Mouse (Mus musculus) layer of hippocampus, adult 9-10 months (tissue): Measurements from ENCODE around the gene Cwc25.
"Not testable (repeated sequence)": the region's sequence is repeated elsewhere in the genome, so short reads cannot be mapped to it uniquely, and the experiment has no call there.

Experiments used
- DNase-seq: peaks from one replicate; pipeline ENCODE4 v3.0.0; 2022; ENCODE audit warnings: low spot score

Gene Cwc25

DNA sequence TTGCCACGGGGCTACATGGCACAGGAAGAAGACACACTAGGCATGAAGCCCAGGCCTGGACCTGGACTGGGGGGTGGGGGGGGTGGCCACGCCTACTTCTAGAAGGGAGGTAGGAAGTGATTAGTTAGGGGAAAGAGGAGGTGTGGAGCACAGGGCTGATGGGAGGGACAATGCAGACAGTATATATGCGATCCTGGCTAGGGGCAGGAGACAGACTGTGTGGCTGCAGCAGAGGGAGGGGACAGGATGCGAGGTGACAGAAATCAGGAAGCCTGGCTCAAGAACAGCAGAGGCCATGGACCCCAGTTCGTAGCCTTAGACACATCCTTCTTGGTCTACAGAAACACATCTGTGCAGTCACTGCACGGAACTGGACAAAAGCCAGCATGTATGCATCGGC is 42.6 kb downstream of the Cwc25 start:
- no peak for DNase-seq

DNA sequence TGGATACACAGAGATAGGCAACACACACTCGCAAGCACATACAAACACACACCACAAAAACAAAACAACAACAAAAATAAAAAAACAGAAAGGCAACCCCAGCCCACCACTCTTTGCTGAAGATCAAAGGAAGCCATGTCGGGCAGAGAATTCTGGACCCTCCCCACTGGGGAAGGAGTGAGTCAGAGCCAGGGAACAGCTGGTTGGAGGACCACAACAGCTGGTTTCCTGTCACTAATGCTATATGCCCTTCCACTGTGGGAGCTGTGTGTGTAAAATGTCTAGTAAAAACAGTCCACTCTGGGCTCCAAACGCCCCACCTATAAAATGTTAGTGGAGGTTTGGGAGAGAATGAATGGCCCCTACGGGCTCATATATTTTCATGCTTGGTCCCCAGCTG is 45.0 kb downstream of the Cwc25 start:
- no peak for DNase-seq

DNA sequence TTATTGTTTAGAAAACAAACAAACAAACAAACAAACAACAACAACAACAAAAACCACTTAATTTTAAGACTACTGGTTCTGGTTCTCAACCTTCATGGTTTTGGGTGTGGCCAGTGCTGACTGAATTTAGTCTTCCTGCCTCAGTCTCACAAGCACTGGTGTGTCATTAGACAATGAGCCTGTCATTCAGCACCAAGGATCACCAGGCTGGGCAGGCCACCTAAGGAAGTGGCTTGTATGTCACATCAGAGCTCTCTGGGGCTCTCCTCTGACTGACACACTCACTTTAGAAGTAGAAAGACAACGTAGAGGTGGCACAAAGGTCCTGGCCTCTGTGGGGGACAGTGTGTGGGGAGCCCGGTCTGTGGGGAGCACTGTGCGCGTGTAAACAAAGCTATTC is 47.3 kb downstream of the Cwc25 start:
- no peak for DNase-seq

DNA sequence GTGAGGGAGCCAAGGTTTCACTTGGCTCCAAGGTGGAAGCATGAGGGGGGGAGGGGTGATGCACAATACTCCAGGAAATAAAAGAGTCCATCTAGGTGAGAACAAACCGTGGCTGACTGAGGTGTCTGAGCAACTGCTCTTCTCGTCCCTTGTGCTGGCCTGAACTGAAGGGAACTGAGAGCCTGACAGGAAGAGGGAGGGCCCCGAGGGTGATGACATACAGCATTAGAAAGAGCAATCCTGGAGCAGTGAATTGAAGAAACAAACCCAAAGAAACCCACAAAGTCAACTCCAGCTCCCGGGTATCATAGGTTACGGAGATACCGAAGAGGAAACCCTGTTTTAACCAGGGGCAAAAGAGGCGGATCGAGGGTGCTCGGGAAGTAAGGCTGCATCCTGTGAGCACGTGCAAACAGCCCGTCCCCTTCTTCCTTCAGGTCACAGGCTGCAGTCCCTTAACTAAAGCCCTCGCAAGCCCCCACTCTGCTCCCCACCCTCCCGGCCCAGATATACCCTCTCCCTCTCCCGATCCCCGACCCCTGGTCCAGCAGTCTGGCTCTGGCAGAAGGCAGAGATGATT is 48.0 kb downstream of the Cwc25 start:
- no peak for DNase-seq

DNA sequence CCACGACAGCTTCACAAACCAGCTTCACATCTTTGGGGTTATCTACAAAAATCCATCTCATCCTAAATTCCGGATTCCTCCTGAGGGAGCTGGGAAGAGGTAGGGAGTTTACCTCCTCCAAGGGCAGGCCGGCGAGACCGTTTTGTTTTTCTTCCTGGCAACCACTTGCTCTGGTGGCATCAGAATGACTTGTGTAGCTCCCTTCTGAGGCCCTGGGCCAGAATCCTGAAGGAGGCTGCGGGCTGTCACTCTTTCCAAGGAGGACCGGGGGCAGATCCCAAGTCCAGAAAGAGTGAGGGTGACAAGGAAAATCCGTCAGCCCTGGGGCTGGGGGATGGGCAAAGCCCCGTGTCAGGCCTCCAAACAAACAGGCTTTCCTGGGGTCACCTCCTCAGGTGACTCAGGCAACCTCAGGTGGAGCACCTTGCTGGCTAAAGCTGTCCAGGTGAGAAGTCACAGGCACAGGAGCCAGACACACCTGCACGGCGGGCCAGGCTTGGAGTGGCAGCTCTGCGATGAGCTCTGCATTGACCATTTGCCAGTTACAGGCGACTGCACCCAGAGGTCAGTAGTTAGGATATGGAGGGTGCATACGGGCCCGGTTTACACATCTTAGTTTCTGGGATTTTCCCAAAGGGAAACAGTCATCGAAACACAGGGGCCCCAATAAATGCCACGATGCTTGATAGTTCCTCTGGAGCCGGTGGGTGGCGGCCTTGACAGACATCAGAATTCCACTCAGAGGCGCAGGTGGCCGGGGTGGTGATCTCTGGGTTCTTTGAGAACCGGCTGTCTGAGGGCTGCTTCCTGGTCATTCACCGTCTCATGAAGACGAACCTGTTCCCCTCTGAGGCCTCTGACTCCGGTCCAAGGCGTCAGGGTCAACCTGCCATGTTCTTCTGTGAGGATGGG is 48.7 kb downstream of the Cwc25 start:
- DNase-seq: no peak

DNA sequence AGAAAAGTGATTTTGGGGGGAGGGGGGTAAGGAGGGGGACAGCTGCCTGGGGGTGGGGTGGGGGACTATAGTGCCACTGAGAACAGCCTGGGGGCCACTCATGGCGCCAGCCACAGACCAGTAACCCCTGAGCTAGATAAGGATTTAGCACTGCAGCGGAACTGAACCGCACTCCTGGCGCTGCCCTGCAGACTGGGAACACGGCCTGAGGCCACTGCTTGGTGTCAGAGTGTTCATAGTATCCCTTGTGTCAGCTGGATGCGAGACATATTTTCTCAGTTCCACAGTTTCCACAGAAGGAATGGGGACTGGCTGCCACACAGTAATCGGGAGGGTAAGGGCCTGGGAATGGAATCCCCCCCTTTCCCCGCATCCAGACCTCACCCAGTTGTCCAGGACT is 50.3 kb downstream of the Cwc25 start:
- no peak for DNase-seq

DNA sequence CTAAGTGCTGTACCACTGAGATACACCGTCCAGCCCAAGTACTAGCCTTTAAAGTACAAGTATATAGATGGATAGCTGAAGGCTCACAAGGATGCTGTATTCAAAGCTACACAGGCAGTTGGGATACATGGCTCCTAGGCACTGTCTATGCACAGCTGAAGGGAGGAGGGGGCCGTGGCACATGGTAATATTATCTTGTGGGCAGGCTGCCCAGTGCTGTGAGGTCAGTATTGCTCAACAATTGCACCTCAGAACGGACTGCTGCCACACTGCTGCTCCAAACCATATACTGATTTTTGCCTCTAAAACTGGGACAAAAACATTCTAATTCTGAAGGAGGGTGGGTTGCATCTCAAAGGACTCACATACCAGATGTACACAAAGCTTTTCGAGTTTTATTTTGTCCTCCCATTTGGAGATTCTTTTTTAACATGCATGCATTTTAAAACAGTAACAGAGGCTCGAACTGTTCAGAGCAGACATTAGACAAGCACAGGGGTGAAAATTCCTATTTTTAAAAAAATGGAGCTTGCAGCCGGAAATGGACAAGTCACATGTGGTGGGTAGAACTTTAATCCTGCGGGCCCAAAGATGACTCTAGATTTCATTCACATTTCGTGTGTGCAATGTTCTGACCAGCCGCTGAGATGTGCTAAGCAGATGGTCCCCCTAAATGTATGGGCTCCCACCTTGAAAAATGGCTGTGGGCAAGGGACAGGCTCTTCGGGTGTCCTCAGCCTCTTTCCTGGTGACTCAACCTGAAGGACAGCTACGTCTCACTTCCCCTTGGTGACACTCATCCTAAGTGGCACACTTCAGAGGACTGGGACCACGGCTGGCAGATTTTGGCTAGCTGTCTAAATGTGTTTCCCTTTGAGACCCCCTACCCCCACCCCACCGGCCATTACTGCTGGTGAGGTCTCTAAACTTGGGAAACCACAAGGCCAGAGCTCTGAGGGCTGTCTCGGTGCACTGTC is 51.3 kb downstream of the Cwc25 start:
- no peak for DNase-seq

DNA sequence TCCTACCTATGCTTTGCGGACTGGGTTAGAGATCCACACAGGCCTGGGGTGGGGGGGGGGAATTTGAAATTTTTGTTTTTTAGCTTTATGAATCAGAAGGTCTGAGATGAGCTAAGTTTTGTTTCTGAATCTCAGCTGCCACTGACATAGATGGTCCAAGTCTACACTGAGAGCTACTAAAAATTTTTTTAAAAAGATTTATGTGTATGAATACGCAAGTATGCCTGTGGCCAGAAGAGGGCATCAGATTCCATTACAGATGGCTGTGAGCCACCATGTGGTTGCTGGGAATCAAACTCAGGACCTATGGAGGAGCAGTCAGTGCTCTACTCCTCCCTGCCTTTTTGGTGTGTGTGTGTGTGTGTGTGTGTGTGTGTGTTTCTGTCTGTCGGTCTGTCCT is 52.0 kb downstream of the Cwc25 start:
- no peak for DNase-seq

DNA sequence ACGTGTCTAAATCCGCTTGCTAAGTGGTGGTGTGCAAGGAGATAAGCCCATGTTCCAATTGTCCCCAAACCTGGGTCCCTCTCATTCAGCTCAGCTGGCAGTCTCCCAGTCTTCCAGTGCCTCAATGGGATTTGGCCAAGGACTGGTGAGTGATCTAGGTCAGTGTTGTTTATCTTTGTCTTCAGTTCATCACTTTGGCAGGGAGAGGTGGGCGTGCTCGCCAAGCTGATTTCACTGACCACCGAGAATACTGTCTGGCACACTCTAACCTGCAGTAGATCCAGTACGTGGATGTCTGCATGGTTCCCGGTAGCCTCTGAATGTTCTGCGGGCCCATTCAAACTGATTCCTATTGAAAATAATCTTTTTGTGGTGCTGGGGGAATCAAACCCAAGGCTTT is 52.5 kb downstream of the Cwc25 start:
- no peak for DNase-seq

DNA sequence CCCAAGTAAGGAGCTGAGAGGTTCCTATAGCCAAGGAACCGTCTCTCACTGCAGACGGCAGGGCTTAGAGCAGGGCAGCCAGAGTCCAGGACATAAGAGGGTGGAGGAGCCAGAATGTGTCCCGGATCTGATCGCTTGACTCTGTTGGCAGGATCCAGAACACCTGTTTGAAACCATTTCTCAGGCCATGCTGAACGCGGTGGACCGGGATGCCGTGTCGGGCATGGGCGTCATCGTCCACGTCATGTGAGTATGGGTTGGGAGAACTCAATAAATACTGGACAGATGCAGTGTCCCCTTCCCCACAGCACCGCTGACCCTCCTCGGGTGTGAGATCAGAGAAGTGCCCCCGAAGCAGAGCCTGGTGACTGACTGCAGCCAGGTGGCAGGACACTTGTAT is 54.1 kb downstream of the Cwc25 start:
- no peak for DNase-seq

DNA sequence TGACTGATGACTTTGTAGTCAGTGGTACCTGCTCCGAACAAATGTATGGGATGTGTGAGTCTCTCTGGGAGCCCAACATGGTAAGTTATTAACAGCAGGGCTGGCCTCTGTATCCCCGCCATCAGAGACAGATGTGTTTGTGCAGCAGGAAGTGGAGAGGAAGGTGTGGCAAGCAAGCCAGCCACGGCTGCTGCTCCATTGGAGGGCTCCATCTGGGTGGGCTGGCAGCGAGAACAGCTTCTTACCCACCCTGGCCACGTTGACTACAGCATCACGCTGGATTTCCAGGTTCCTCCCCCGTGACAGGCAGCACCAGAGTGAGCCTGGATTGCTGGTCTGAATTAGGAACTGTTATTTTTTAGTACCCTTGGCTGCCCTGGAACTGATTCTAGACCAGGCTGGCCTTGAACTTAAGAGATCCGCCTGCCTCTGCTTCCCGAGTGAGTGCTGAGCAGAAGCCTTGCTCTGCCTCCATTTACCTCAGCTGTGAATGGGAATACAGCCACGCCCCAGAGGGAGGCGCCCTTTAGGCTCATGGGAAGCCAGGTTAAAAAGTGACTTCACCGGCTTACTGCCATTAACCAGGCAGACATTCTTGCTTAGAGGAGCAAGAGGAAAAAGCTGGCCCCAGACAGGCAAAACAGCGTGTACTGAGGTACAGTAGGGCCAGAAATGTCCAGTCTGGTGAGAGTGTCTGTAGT is 55.0 kb downstream of the Cwc25 start:
- no peak for DNase-seq

- not testable (repeated sequence) for DNase-seq
These were observed 56.3 kb downstream of the Cwc25 start for GRCm38 (mm10) chr11:97710067-97710466.

DNA sequence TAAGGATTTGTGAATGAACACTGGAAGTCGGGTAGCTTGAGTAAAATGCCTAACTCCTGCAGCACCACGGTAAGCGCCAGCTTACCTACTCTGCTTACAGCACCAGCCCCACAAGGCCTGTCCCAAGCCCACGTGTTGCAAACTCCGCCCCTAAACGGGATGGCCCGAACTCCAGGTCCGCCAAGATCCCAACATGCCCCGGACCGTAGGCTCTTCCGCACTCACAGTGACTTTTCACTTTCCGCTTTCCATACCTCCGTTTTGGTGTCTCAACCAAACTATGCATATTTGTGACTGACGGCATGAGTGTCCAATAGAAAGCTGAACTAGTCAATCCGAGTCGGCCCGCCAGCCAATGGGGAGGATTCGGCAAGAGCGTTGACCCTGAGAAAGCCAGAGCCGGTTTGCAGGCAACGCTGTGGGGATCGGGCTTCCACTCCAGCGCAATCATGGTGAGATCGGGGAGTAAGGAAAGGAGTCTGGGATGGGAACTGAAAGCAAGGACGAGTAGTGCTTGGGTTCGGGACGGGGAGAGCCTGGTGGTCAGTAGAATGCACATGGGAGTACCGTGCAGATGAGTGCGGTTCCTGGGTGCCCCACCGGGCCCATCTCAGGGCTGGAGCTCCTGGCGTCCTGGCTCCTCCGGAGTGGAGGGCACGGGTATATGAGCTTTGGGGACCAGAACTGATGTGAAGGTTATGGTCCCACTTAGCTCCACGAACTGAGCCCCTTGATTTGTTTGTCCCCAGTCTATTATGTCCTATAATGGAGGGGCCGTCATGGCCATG is 63.1 kb downstream of the Cwc25 start, which contains the start of gene Psmb3:
Gene Psmb3 (plus strand): TSS at position 361 of the 788 bp plus-strand sequence.
- peak; percentile 100 for DNase-seq

DNA sequence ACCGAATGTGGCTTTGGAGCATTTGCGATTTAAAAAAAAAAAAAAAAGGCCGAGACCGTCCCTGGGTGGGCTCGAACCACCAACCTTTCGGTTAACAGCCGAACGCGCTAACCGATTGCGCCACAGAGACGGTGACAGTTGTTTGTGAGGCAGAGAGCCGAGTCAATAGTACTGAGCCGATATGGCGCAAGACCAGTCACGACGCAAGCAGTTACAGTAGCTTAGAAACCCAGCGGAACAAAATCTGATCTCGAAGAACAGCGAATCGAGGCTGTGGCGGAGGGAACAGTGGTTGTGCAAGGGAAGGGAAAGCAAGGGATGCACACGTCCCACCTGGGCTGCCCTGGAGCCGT is 64.0 kb downstream of the Cwc25 start:
- DNase-seq: peak; percentile 89

- DNase-seq: no peak
These were observed 64.6 kb downstream of the Cwc25 start for GRCm38 (mm10) chr11:97701581-97702392.

- DNase-seq: no peak
These were observed 65.4 kb downstream of the Cwc25 start for GRCm38 (mm10) chr11:97700746-97701580.

DNA sequence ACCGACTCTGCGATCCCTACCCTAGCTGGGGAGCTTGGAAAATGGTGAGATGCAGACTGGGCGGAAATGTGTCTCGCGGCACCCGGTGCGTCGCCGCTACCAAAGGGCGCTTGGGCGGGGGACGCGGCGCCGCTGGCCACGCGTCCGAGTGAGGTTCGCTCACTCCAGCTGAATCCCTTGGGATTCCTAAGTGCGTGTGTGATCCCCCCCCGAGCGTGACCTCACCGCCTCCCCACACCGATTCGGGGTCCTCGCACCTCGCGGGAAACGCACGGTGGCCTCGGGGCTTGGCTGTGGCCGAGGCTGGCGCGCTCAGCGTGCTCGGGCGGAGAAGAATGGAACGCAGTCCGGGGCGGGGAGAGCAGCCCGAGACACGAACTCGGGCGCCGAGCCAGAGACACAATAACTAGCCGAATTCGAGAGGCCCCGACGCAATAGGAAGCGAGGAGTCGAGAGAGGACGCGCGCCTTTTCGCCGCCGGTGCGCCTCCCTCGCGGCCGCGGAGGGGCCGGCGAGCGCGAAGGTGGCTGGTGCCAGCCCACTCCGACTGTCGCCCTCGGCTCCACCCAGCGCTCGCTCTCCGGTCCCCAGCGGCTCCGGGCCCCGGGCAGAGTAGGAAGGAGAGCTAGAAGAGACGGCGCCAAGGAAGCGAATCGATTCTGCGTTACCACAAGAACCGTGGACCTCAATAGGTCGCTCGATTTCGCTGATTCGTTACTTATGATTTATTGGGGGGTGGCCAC is 66.2 kb downstream of the Cwc25 start, which contains the start of gene Pcgf2:
Gene Pcgf2 (minus strand): TSS at position 495 of the 743 bp plus-strand sequence.
- no peak for DNase-seq

- no peak for DNase-seq
These were observed 66.7 kb downstream of the Cwc25 start for GRCm38 (mm10) chr11:97699626-97700002.
